Mouse (Mus musculus) frontal cortex, postnatal 14 days (tissue): ENCODE data around the gene Nkain1.

Experiments
- DNase-seq, 2 experiments: peaks; one replicate each; pipeline ENCODE4 v3.0.0; 2022; ENCODE audit warnings: low spot score in 2 of 2

The Nkain1 gene

GRCm38 (mm10) chr4:130574048-130574413 is at the start of gene Nkain1:
Gene Nkain1 (minus strand): TSS chr4:130574173.
- no peak for DNase-seq

GRCm38 (mm10) chr4:130578734-130579274 is 4.8 kb upstream of the Nkain1 start:
- DNase-seq: no peak

DNA sequence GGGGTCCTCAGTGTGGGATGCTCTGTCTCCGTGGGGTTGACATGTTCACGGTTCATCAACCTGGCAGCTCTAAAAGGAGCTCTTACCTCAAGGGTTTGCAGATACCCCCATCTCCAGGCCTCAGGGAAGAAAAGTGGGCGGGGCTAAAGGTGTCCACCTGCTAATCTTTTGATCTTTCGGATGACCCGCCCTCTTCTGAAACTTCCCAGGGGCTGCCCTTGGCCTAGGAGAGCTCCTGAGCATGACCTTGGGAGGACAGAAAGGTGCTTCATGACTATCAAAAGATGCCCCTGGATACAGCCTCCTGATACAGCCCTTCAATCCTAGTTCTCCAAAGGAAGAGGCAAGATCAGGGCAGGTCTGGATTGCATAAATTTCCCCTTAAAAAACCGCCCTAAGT is 3.1 kb upstream of the Nkain1 start:
- DNase-seq: no peak

DNA sequence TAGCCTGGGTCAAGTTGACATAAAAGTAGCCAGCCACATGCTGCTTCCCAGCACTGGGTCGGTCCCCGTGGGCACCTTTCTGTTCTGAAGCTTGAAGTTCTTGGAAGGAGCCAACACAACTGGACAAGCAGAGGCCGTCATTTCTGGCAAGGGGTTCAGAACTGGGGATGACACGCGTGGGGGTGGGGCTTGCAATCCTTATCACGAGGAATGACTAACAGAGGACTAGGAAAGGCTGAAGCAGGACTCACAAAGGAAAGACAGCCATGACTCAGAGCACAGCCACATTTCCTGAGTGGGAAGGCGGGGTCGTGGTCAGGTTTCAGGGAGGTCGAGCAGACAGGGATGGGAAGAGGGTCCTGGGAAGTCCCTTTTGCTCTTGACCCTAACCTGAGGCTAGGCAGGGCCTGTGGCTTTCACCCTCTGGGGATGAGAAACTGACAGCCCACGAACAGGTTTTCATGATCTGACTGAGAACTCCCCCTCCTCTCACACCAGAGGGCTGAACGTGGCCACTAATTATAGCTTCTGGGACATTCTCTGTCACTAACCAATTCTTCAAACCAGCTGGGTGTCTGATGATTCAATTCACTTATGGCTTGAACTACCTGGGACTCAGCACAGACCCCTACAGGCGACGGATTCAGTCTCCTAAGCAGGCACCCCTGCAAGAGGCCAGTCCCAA is 2.4 kb upstream of the Nkain1 start:
- DNase-seq: no peak

DNA sequence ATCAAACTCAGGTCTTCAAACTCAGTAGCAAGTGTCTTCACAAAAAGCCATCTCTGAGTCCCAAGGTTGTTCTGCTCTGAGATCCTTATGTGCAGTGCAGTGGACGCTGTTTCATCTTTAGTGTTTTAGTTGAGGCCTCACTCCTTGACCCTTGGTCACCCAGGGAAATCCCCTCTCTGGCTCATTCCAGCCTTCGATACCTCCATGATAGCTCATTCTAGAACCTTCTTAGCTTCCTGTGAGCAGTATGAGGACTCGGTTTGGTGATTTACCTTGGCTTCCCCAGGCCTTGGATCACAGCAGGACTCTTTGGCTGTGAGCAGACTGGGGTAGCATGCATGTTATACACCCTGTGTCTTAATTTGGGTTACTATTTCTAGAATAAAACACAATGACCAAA is 1.6 kb upstream of the Nkain1 start:
- DNase-seq: no peak

GRCm38 (mm10) chr4:130574861-130575460 is 988 bp upstream of the Nkain1 start:
- DNase-seq: no peak

- DNase-seq: no peak
Observed at GRCm38 (mm10) chr4:130573351-130574047, 474 bp downstream of the Nkain1 start.

GRCm38 (mm10) chr4:130573012-130573350 is 992 bp downstream of the Nkain1 start:
- no peak for DNase-seq

DNA sequence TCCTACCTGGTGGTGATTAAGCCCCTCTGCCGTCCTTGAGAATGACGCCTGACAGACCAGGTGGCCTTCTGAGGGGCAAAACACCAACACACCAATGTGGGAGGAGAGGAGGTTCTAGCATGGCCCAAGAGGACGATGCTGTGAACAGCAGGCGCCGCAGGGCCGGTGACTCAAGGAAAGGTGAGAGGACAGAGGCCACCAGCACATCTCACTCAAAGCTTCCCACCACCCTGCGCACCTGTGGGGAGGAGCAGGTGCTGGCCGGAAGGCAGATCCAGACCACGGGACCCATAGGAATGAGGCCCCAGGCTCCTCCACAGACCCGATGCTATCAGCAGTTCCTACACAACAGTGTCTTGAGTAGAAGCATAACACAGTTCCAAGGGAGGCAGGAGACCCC is 1.4 kb downstream of the Nkain1 start:
- no peak for DNase-seq

DNA sequence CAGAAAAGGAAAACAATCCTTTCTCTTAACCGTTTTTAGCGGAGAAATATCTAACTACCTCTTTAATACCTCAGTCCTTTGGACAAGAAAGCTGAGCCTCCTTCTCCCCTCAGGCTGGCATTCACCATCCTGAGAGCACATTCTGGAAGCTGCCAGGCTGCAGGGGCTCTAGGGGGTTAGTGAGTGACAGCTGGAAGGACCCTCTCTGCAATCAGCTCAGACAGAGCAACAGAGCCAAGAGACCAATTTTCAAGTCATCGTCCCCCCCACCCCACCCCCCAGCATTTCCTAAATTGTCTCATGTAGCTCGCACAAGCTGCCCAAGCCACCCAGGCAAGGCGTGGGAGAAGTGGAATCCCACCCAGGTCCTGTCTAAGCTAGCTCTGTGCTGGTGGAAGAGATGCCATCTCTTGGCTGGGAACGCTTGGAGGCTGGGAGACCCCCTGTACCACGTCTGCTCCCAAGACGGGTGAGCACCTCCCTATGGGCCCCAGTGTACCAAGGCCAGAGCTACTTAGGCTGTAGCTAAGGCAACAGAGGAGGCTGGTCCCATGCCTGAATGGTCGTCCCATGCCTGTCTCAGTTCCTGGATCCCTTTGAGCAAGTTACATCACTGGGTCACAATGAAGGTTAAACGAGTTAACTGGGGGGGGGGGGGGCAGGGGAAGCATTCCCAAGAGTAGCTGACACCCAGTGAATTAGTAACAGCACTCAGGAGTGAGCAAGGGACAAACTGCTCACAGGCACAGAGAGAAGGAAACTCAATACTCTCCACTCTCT is 2.8 kb downstream of the Nkain1 start:
- DNase-seq: no peak

DNA sequence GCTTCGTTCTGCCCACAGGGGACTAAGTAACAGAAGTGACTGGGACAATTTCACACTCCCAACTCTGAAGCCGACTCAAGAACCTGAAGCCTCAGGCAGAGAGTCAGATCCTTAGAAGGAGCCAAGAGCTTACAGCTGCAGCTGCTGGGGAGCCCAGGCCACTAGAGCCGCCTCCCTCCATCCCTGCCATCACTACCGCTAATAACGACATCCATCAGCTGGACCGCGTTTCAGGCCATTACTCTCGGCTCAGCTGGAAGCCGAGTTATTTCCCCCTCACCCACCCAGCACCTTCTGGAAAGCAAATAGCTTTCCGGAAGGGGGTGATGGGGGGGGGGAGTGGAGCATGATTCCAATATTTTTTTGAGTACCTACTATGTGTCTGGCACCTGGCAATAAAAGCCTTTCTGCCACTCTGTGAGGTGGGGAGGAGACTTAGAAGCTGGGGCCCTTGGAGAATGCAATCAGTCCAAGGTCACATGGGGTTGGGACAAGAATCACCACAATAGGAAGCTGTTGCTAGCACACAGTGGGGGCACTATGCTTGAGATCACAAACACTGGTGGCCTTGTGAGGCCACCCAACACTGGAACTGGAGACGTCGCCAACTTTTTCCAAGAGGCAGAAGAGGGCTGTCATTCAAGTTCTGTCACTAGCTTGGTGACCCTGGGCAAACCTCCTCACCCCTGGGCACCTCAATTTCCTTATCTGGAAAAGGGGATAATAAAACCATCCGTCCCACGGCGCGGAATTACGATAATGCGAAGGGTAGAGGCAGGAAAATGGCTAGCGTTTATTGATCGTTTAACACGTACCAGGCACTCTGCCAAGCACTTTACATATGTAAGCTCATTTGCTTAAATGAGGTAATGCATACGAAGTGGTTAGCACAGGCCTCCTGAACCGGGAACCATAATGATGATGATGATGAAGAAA is 5.7 kb downstream of the Nkain1 start:
- DNase-seq: no peak

DNA sequence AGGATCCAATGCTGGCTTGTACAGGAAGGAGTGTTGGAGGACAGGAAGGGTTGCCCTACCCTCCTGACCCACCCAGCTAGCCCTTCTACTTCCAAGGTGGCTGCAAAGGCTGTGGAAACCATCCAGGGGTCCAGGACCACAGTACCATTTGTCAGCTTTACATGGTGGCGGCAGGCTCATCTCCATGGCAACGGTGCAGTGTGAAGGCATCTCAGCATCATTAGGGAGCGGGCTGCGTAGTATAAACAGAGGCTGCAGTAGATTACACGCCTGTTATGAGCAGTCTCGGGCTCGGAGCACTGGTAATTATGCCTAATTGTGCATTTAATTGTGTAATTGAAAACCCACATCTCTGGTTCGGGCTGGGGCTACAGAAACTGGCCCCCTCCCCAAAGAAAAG is 10.2 kb downstream of the Nkain1 start:
- DNase-seq: no peak

DNA sequence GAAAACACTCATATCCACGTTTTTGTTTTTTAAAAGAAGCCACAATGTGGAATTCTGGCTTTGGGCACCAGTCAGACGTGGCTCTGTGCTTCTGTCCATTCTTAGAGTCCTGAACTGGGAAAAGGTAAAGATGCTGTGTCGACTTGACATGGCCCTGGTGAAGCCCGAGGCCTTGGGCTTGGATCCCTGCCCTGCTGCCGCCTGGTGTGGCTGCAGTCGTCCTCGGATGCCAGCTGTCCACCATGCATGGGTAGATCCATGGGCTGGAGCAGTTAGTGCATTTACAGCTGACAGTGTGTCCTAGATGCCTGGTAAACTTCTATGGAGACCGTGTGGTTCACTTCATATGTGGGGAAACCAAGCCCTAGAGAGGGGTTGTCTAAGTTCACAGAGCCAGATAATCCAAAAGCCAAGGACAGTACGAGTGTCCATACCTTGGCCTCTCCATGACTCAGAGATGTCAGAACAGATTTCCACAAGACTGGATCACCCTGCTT is 10.7 kb downstream of the Nkain1 start:
- no peak for DNase-seq

DNA sequence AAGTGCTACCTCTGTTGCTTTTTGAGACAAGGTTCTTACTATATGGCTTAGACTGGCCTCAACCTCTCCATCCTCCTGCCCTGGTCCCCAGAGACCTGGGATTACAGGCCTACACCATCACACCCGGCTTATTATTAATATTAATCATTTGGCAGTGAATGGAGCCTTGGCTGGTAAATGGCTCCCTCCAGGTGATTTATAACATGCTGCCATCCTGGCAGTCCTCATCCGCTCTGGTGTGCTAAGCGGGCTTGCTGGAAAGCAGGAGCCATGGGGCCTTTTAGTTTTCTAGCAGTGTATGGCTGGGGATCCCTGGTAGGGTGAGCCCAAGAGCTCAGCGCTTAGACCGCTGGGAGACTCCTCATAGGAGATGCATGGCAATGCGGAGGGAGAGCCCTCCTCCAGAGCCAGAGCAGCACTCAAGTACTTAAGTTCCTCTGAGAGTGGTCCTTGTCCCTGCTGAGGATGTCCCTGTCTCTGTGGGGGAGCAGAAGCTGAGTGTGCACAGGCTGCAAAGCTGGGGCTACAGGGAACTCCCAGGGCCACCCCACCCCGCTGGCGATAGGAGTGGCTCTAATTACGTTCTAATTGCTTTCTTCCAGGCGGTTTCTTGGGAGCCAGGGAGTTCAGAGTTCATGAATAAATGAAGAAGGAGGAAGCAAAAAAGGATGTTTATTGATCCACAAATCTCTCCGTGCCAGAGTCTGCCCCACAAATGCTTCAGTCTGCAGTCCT is 13.2 kb downstream of the Nkain1 start:
- DNase-seq: no peak

DNA sequence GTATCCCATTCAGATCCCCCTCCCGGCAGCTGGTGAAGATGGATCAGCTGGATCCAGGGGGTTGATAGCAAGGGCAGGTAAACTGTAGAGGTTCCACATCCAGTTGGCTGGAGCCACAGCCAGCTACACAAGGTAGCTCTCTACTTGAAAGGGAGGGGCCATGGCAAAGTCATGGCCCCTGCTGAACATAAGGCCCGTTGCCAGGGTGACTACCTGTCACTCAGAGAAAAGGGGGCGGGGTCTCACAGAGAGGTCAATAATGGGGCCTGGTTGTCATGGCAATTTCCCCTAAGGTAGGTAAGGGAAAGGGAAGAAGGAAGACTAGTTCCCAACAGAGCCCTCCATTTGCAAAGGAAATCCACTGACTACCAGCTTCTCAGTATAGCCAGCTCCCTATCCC is 14.8 kb downstream of the Nkain1 start:
- no peak for DNase-seq

GRCm38 (mm10) chr4:130557852-130558251 is 16.1 kb downstream of the Nkain1 start:
- DNase-seq: no peak

- no peak for DNase-seq
Observed at GRCm38 (mm10) chr4:130556992-130557391, 17.0 kb downstream of the Nkain1 start.

DNA sequence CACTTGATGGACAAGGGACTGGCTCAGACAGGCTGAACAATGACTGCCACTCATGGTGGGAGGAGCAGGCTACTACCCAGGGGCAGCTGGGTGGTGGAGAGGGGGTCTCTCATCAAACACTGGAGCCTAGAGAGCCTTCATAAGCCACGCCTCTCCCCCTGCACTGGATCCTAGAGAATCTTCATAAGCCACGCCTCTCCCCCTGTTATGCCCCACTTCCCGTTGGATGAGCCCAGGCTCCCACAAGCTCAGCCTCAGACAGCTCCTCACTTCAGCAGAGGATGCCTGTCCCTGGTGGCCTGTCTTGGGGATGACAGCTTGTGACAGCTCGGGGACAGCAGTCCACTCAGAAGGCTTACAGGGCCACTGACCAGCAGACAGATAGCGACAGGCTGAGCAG is 17.7 kb downstream of the Nkain1 start:
- no peak for DNase-seq

GRCm38 (mm10) chr4:130553121-130553448 is 20.9 kb downstream of the Nkain1 start:
- no peak for DNase-seq
